Mouse (Mus musculus): ENCODE measurements around the gene Mogs.

GRCm38 (mm10) chr6:83117616-83118015, 2.3 kb downstream of the Mogs start:
- TF ChIP-seq POLR2A (IDR thresholded peaks at IDR 0.05; ENCODE audit: low read depth, low read length) = 0 out of 2 replicates have a peak, but pooled peaks have one; percentile 21
- TF ChIP-seq CTCF (IDR thresholded peaks at IDR 0.05; ENCODE audit: borderline replicate concordance, insufficient read depth, low read length) = no peak
